ENCODE assay signal across 32 mouse cellular contexts in genomic region chrX:152805317-152805716, GRCm38 (mm10). TPM values are rescaled to one million over a fixed set of nuclear protein-coding genes. Genes with fewer than 3 reads are reported as not detected.
"Had no signal": no experiment of that assay in that cellular context is flagged by ENCODE, and none has a peak within 500 bp of the region (broad histone marks: within the 10 kb centered on the region; RNA-seq: fewer than 3 reads in every experiment).

No protein-coding gene starts in this region.

- H3K4me1 ChIP-seq: embryonic facial prominence, embryonic 10.5 days; embryonic facial prominence, embryonic 12.5 days; embryonic facial prominence, embryonic 13.5 days; embryonic facial prominence, embryonic 15.5 days; forebrain, embryonic 10.5 days; forebrain, embryonic 12.5 days; forebrain, embryonic 13.5 days; forebrain, embryonic 15.5 days; heart, embryonic 10.5 days had no signal

- H3K4me2 ChIP-seq: embryonic facial prominence, embryonic 12.5 days; embryonic facial prominence, embryonic 13.5 days; embryonic facial prominence, embryonic 15.5 days; forebrain, embryonic 12.5 days; forebrain, embryonic 13.5 days; forebrain, embryonic 15.5 days had no signal

- H3K27me3 ChIP-seq: embryonic facial prominence, embryonic 12.5 days; forebrain, embryonic 12.5 days; forebrain, embryonic 13.5 days; forebrain, embryonic 15.5 days had no signal

- H3K4me3 ChIP-seq: embryonic facial prominence, embryonic 10.5 days; embryonic facial prominence, embryonic 12.5 days; embryonic facial prominence, embryonic 13.5 days; embryonic facial prominence, embryonic 15.5 days; erythroblast, embryonic 14.5 days; forebrain, embryonic 10.5 days; forebrain, embryonic 12.5 days; forebrain, embryonic 13.5 days; forebrain, embryonic 15.5 days; gastrocnemius, adult 2 months; heart, adult 2 months; heart, embryonic 10.5 days had no signal

- DNase-seq: cerebellum, adult 9-10 months; cerebellum, adult 9-11 months; cerebellum, postnatal 10 days; cerebellum, postnatal 14 days; cerebellum, postnatal 25 days; cerebellum, postnatal 36 days; embryo, embryonic 11 days; forebrain, postnatal 0 days; gastrocnemius, adult 2 months; gastrocnemius, postnatal 10 days; gastrocnemius, postnatal 14 days; gastrocnemius, postnatal 25 days; gastrocnemius, postnatal 36 days; heart, adult 11 months; heart, adult 18-20 months; heart, adult 2 months had no signal

- H3K9me3 ChIP-seq: embryonic facial prominence, embryonic 10.5 days; embryonic facial prominence, embryonic 12.5 days; embryonic facial prominence, embryonic 13.5 days; embryonic facial prominence, embryonic 15.5 days; forebrain, embryonic 10.5 days; forebrain, embryonic 12.5 days; forebrain, embryonic 13.5 days; forebrain, embryonic 15.5 days; heart, embryonic 10.5 days had no signal

- H3K9ac ChIP-seq: embryonic facial prominence, embryonic 12.5 days; embryonic facial prominence, embryonic 13.5 days; embryonic facial prominence, embryonic 15.5 days; forebrain, embryonic 12.5 days; forebrain, embryonic 13.5 days; forebrain, embryonic 15.5 days; forebrain, postnatal 0 days had no signal

- H3K27ac ChIP-seq: embryonic facial prominence, embryonic 10.5 days; embryonic facial prominence, embryonic 12.5 days; embryonic facial prominence, embryonic 13.5 days; embryonic facial prominence, embryonic 15.5 days; forebrain, embryonic 10.5 days; forebrain, embryonic 12.5 days; forebrain, embryonic 13.5 days; forebrain, embryonic 15.5 days; gastrocnemius, adult 2 months; heart, adult 2 months; heart, embryonic 10.5 days had no signal

- H3K36me3 ChIP-seq: embryonic facial prominence, embryonic 10.5 days; embryonic facial prominence, embryonic 12.5 days; embryonic facial prominence, embryonic 13.5 days; embryonic facial prominence, embryonic 15.5 days; forebrain, embryonic 10.5 days; forebrain, embryonic 12.5 days; forebrain, embryonic 15.5 days; heart, embryonic 10.5 days had no signal

RNA-seq across cellular contexts. Expression of gene Gpr143, which starts 23.6 kb away (rescaled TPM):
- total RNA-seq: common myeloid progenitor, adult 5-6 weeks; forebrain, postnatal 0 days; gastrocnemius, adult 18-20 months; gastrocnemius, adult 2 months; gastrocnemius, postnatal 10 days; gastrocnemius, postnatal 14 days; gastrocnemius, postnatal 25 days; gastrocnemius, postnatal 36 days; granulocyte monocyte progenitor cell, adult 5-6 weeks; heart, adult 2 months; heart, adult 8-10 months had no signal
- polyA plus RNA-seq: erythroblast, embryonic 14.5 days; forebrain, embryonic 13.5 days; forebrain, embryonic 16.5 days; gonadal fat pad, adult 2 months; heart, adult 2 months; heart, embryonic 10.5 days had no signal

RNA-seq across cellular contexts. Expression of gene Shroom2, which starts 36.1 kb away (rescaled TPM):
- total RNA-seq: common myeloid progenitor, adult 5-6 weeks had no signal
- polyA plus RNA-seq: erythroblast, embryonic 14.5 days had no signal
